Mouse (Mus musculus) lung, postnatal 0 days (tissue): ENCODE data around the gene Hykk.

Experiments used
- CTCF ChIP-seq: IDR thresholded peaks from 2 replicates; pipeline ENCODE4 v1.5.1; 2016; ENCODE audit warnings: antibody characterized with exemption, mild to moderate bottlenecking
- EP300 ChIP-seq: IDR thresholded peaks from 2 replicates; pipeline ENCODE4 v1.6.1; 2016; ENCODE audit warnings: antibody characterized with exemption, mild to moderate bottlenecking, control low read depth

GRCm38 (mm10) chr9:54946256-54946655, 29.2 kb downstream of the Hykk start:
- TF ChIP-seq CTCF (no peak), EP300 (no peak)
